Mouse (Mus musculus) megakaryocyte-erythroid progenitor cell, adult 5 weeks (primary cell): ENCODE data around the gene Dmap1. TPM values are rescaled to one million over a fixed set of nuclear protein-coding genes. Genes with fewer than 3 reads are reported as not detected.

Experiments
- polyA plus RNA-seq: library from polyadenylated mRNA; stranded (reverse); fragments of >175 nt; gene quantifications from 2 replicates; pipeline ENCODE4 v1.2.3, GENCODE M21; 2012

Dmap1 gene
- 30.7 and 31.2 TPM in 2 replicates for polyA plus RNA-seq

GRCm38 (mm10) chr4:117681931-117682461 is at the start of gene Dmap1:
Gene Dmap1, minus strand, starts transcription at chr4:117682273.

GRCm38 (mm10) chr4:117724112-117724511 is 42.0 kb upstream of the Dmap1 start, which contains the start of gene Gm12845:
Gene Gm12845, plus strand, starts transcription at chr4:117724412.

Other genes with a start within 250 kb of the Dmap1 start
- 108 and 142 TPM in 2 replicates for gene Rnf220, start 185.2 kb downstream of the Dmap1 start, polyA plus RNA-seq
- gene Eri3, start 131.9 kb downstream of the Dmap1 start, polyA plus RNA-seq = 223 and 259 TPM in 2 replicates
- not detected in 2 replicates for gene Gm12845, start 42.1 kb upstream of the Dmap1 start, polyA plus RNA-seq
- not detected in 2 replicates for gene Klf17, start 83.4 kb upstream of the Dmap1 start, polyA plus RNA-seq
- gene Slc6a9, start 152.2 kb upstream of the Dmap1 start, polyA plus RNA-seq = 1.1 and 1.2 TPM in 2 replicates
- not detected in 2 replicates for gene Ccdc24, start 190.3 kb upstream of the Dmap1 start, polyA plus RNA-seq
- 0.61 and 0.83 TPM in 2 replicates for gene B4galt2, start 201.2 kb upstream of the Dmap1 start, polyA plus RNA-seq
- gene Atp6v0b, start 205.1 kb upstream of the Dmap1 start, polyA plus RNA-seq = 289 and 357 TPM in 2 replicates
- gene Dph2, start 209.8 kb upstream of the Dmap1 start, polyA plus RNA-seq = 11.4 and 13.0 TPM in 2 replicates
- 20.6 and 24.3 TPM in 2 replicates for gene Ipo13, start 232.7 kb upstream of the Dmap1 start, polyA plus RNA-seq
- gene Artn, start 247.5 kb upstream of the Dmap1 start, polyA plus RNA-seq = 0.20 and 0.26 TPM in 2 replicates